Mouse (Mus musculus): Measurements from ENCODE around the gene Kcnk5. TPM values are rescaled to one million over a fixed set of nuclear protein-coding genes. Genes with fewer than 3 reads are reported as not detected.

Gene Kcnk5
- polyA plus RNA-seq, 1 experiment from 2014 or later, result 2.5 TPM

DNA sequence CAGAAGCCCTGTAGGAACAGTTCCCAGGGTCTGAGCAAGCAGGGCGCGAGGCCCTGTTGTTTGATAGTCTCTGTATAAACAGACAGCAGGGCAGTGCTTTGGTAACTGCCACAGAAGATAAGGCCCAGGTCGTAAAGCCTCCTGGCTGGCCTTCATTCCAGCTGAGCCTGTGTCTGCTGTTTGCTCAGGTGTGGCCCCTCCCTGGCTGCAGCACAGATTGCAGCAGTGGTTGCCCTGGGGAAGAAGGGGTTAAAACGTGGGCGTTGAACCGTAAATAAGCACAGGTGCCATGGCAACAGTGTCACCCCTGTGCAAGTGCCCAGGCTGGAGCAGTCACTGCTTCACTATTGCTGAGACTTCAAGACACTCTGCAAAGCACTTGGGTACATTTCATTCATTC, 26.8 kb upstream of the Kcnk5 start:
- Histone ChIP-seq H3K36me3 (ENCODE audit: control insufficient read depth, insufficient read depth) (no peaks in the 10 kb centered on the region), H3K4me2 (ENCODE audit: low read length) (no peak overlapping the region), H3K9ac (replicated peaks; ENCODE audit: low read depth, low read length) (no peak overlapping the region), H3K9me3 (ENCODE audit: control insufficient read depth, low read length) (no peaks in the 10 kb centered on the region), H3K4me3 (replicated peaks; ENCODE audit: low read length) (no peak overlapping the region), H3K27me3 (replicated peaks; ENCODE audit: control insufficient read depth, insufficient read depth, low read length) (no peaks in the 10 kb centered on the region), H3K4me1 (replicated peaks; ENCODE audit: control insufficient read depth, insufficient read depth, low read length) (no peaks in the 10 kb centered on the region; the same call in 1 of the 2 replicates), H3K27ac (ENCODE audit: low read length) (no peak overlapping the region)
- ATAC-seq, result no peak
- WGBS, result 16% methylated on average over 6 of the region's 6 CpGs

DNA sequence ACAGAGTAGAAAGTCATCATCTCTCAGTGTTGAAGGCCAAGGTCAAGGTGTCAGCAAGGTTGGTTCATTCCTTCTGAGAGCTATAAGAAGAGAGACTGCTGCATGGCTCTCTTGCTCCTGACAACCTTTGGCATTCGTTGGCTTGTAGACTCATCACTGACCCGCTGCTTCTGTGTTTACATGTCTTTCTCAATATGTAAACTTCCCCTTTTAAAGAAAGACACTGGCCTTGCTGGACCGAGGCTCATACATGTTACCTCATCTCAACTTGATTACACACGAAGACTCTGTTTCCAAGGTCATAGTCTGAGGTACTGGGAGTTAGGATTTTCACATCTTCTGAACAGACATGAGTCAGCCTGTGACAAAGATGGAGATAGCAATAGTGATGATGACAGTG, 24.1 kb upstream of the Kcnk5 start:
- Histone ChIP-seq H3K9me3 (ENCODE audit: control insufficient read depth, low read length) (no peaks in the 10 kb centered on the region), H3K27me3 (replicated peaks; ENCODE audit: control insufficient read depth, insufficient read depth, low read length) (no peaks in the 10 kb centered on the region), H3K4me1 (replicated peaks; ENCODE audit: control insufficient read depth, insufficient read depth, low read length) (no peaks in the 10 kb centered on the region; the same call in 1 of the 2 replicates), H3K4me2 (ENCODE audit: low read length) (no peak overlapping the region), H3K27ac (ENCODE audit: low read length) (no peak overlapping the region), H3K4me3 (replicated peaks; ENCODE audit: low read length) (no peak overlapping the region), H3K9ac (replicated peaks; ENCODE audit: low read depth, low read length) (no peak overlapping the region), H3K36me3 (ENCODE audit: control insufficient read depth, insufficient read depth) (no peaks in the 10 kb centered on the region)
- no peak for ATAC-seq
- 89% methylated on average over 4 of the region's 4 CpGs for WGBS

DNA sequence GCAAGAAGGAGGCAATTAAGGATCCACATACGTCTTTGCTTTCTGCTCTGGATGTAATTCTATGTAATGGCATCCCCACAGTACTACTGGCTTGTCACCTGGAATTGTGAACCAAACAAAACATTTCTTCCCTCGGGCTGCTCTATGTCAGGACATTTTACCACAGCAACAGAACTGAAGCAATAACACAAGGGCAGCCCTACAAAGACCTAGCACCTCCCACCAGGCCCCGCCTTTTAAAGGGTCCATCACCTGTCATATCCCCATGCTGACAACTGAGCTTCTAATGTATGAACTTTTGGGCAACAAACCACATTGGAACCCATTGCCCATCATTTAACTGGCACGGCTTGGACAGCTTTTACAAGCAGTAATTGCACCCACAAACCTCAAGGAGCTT, 21.7 kb upstream of the Kcnk5 start:
- ATAC-seq, result no peak
- Histone ChIP-seq H3K4me1 (replicated peaks; ENCODE audit: control insufficient read depth, insufficient read depth, low read length) (no peaks in the 10 kb centered on the region), H3K9ac (replicated peaks; ENCODE audit: low read depth, low read length) (no peak overlapping the region)

DNA sequence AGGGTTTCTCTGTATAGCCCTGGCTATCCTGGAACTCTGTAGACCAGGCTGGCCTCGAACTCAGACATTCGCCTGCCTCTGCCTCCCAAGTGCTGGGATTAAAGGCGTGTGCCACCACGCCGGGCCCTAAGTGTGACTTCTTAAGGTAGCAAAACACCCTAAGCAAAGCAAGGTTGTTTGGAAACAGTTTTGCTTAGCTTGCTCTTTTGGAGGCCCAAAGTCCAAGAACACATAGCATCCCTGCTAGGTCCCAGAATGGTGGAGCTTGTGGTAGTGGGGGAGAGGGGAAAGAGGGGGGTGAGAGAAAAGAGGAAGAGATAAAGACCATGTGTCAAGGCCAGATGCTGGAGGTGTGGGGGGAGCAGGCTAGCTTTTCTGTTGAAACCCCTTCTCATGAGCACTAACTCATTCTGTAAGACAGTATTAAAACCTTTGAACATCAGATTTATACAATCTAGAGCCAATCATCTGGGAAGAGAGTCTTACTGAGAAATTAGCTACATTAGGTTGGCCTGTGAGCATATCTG, 21.1 kb upstream of the Kcnk5 start:
- 94% methylated on average over 5 of the region's 5 CpGs for WGBS
- no peak overlapping the region for H3K9ac ChIP-seq (replicated peaks; ENCODE audit: low read depth, low read length)
- H3K36me3 ChIP-seq (ENCODE audit: control insufficient read depth, insufficient read depth), result no peaks in the 10 kb centered on the region
- H3K9me3 ChIP-seq (ENCODE audit: control insufficient read depth, low read length), result no peaks in the 10 kb centered on the region
- H3K27ac ChIP-seq (ENCODE audit: low read length), result no peak overlapping the region
- H3K27me3 ChIP-seq (replicated peaks; ENCODE audit: control insufficient read depth, insufficient read depth, low read length), result no peaks in the 10 kb centered on the region
- no peak overlapping the region for H3K4me2 ChIP-seq (ENCODE audit: low read length)
- ATAC-seq, result no peak
- no peaks in the 10 kb centered on the region for H3K4me1 ChIP-seq (replicated peaks; ENCODE audit: control insufficient read depth, insufficient read depth, low read length)
- H3K4me3 ChIP-seq (replicated peaks; ENCODE audit: low read length), result no peak overlapping the region

More for the DNA sequence above, 21.7 kb upstream of the Kcnk5 start:
- H3K4me3 ChIP-seq (replicated peaks; ENCODE audit: low read length), result no peak overlapping the region
- H3K4me2 ChIP-seq (ENCODE audit: low read length), result no peak overlapping the region
- no peaks in the 10 kb centered on the region for H3K36me3 ChIP-seq (ENCODE audit: control insufficient read depth, insufficient read depth)
- H3K27ac ChIP-seq (ENCODE audit: low read length), result no peak overlapping the region
- H3K9me3 ChIP-seq (ENCODE audit: control insufficient read depth, low read length), result no peaks in the 10 kb centered on the region
- 62% methylated on average over 4 of the region's 4 CpGs for WGBS
- no peaks in the 10 kb centered on the region for H3K27me3 ChIP-seq (replicated peaks; ENCODE audit: control insufficient read depth, insufficient read depth, low read length)

DNA sequence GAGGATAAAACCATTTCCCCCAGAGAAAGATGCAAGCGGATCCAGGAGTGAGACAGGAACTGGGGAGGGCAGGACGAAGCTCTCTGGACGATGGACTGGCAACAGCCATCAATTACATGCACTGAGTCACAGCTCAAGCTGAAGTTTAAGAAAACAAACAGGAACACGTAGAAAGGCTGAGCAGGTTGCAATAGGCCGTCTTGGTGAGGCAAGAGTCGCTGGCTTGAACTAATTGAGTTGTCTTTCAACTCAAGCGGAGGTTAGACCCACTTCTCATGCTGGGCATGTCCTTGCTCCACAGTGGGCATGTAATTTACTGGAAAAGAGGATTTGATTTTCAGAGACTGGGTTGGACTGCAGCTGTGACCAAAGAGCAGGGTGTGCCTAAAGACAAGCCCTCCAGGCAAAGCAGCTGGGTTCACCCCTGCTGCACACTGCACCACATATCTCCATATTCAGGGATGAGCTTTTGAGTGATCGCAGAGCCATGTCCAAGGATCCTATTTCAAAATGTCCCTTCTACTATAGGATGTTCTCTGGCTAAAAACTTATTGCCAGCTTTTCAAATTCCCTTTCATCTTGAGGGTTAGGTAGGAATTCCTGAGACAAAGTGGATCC, 19.6 kb upstream of the Kcnk5 start:
- no peak overlapping the region for H3K4me2 ChIP-seq (ENCODE audit: low read length)
- ATAC-seq, result no peak
- no peaks in the 10 kb centered on the region for H3K36me3 ChIP-seq (ENCODE audit: control insufficient read depth, insufficient read depth)
- no peaks in the 10 kb centered on the region for H3K27me3 ChIP-seq (replicated peaks; ENCODE audit: control insufficient read depth, insufficient read depth, low read length)
- 54% methylated on average over 8 of the region's 8 CpGs for WGBS
- H3K9ac ChIP-seq (replicated peaks; ENCODE audit: low read depth, low read length), result no peak overlapping the region
- H3K4me3 ChIP-seq (replicated peaks; ENCODE audit: low read length), result no peak overlapping the region
- H3K4me1 ChIP-seq (replicated peaks; ENCODE audit: control insufficient read depth, insufficient read depth, low read length), result no peaks in the 10 kb centered on the region
- H3K27ac ChIP-seq (ENCODE audit: low read length), result no peak overlapping the region
- H3K9me3 ChIP-seq (ENCODE audit: control insufficient read depth, low read length), result no peaks in the 10 kb centered on the region

DNA sequence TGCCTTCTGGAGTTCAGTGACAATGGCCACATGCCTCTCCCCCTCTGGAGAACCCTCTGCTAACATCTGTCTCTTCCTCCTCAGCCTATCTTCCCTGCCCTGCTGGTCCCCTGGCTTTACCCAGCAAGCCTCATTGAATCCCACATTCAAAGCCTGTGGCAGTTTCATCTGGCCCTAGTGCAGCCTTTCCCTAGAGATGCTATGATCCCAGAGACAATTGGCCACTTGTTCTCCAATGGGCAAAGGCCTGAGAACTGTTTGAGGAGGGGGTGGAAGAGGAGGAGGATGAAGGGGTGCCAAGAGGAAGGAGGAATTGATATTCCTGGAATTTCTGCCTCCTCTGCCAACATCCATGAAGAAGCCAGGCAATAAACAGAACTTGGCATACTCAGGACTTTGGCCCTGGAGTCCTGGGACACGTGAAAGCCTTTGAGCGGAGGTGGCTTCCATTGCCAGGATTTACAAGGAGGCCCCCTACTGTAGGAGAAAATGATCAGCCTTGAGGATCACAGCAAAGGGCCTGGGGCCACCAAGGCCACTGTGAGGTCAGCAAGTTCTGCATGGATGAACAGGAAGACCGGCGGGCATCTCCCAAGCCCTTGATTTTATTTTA, 11.6 kb upstream of the Kcnk5 start:
- ATAC-seq, result peak; percentile 55
- WGBS, result 67% methylated on average over 4 of the region's 4 CpGs
- Histone ChIP-seq H3K4me2 (ENCODE audit: low read length) (no peak overlapping the region), H3K9me3 (ENCODE audit: control insufficient read depth, low read length) (no peaks in the 10 kb centered on the region), H3K4me1 (replicated peaks; ENCODE audit: control insufficient read depth, insufficient read depth, low read length) (no peaks in the 10 kb centered on the region), H3K27ac (ENCODE audit: low read length) (no peak overlapping the region), H3K36me3 (ENCODE audit: control insufficient read depth, insufficient read depth) (no peaks in the 10 kb centered on the region), H3K4me3 (replicated peaks; ENCODE audit: low read length) (no peak overlapping the region), H3K27me3 (replicated peaks; ENCODE audit: control insufficient read depth, insufficient read depth, low read length) (no peaks in the 10 kb centered on the region), H3K9ac (replicated peaks; ENCODE audit: low read depth, low read length) (no peak overlapping the region)

DNA sequence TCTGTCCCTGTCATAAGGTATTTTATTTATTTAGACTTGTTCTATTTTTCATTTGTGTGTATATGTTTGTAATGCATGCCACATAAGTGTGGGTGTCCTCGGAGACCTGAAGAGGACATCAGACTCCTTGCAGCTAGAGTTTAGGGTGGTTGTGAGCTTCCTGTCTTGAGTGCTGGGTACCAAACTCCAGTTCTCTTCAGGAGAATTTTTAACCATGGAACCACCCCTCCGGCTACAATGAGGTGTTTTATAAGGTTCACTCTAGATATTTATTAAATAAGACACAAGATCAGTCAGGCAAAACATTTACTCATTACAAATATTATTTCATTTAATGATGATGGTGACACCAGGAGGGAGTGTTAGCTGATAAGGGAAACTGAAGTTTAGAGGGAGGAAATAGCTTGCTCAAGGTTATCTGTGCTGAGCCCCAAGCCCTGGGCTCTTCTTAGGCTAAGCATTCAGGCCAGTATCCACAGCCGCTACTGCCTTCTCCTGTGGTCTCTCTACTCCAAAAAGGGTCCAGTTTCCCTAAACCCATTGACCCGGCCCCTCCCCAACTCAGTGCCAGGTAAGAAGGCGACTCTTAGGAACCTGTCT, 9.6 kb upstream of the Kcnk5 start:
- WGBS, result 92% methylated on average over 5 of the region's 5 CpGs
- Histone ChIP-seq H3K36me3 (ENCODE audit: control insufficient read depth, insufficient read depth) (no peaks in the 10 kb centered on the region), H3K9me3 (ENCODE audit: control insufficient read depth, low read length) (no peaks in the 10 kb centered on the region), H3K9ac (replicated peaks; ENCODE audit: low read depth, low read length) (no peak overlapping the region), H3K27me3 (replicated peaks; ENCODE audit: control insufficient read depth, insufficient read depth, low read length) (no peaks in the 10 kb centered on the region), H3K4me1 (replicated peaks; ENCODE audit: control insufficient read depth, insufficient read depth, low read length) (no peaks in the 10 kb centered on the region), H3K27ac (ENCODE audit: low read length) (no peak overlapping the region), H3K4me2 (ENCODE audit: low read length) (no peak overlapping the region), H3K4me3 (replicated peaks; ENCODE audit: low read length) (no peak overlapping the region)
- ATAC-seq, result no peak

DNA sequence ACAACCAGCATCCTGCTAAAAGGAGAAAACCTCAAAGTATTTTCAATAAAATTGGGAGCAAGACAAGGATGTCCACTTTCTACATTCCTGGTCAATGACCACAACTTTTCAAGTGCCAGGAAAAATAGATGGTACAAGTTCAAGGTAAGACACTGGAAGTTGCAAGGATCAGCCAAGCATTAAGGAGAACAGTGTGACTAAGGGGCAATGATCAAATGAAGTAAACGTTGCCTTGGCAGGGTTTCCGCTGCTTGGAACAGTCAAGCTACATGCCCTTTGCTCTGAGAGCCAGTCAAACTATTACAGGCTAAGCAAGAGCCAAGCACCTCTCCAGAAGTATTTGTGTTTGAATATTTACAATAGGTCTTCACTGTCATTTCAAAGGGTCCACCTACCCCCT, 8.1 kb upstream of the Kcnk5 start:
- Histone ChIP-seq H3K4me3 (replicated peaks; ENCODE audit: low read length) (no peak overlapping the region), H3K4me1 (replicated peaks; ENCODE audit: control insufficient read depth, insufficient read depth, low read length) (no peaks in the 10 kb centered on the region), H3K27ac (ENCODE audit: low read length) (no peak overlapping the region), H3K9ac (replicated peaks; ENCODE audit: low read depth, low read length) (no peak overlapping the region), H3K27me3 (replicated peaks; ENCODE audit: control insufficient read depth, insufficient read depth, low read length) (no peaks in the 10 kb centered on the region), H3K9me3 (ENCODE audit: control insufficient read depth, low read length) (no peaks in the 10 kb centered on the region), H3K36me3 (ENCODE audit: control insufficient read depth, insufficient read depth) (no peaks in the 10 kb centered on the region), H3K4me2 (ENCODE audit: low read length) (no peak overlapping the region)
- 72% methylated on average over 2 of the region's 2 CpGs for WGBS
- ATAC-seq, result no peak

DNA sequence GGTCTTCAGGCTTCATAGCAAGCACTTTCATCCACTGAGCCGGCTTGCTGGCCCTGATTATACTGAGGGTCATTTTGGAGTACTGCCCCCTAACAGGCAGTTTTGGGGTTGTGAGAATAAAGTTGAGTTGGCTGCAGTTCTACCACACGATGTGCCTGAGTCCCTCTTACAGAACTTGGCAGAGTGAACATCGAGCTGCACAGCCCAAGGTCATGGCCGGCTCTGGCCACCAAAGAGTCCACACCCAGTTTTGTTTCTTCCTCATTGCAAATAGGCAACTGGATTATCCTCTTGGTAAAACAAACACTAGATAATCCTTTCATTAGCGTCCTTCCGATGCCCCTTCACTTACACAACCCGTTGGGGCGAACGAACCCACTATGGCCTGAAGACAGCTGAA, 3.8 kb upstream of the Kcnk5 start:
- no peaks in the 10 kb centered on the region for H3K9me3 ChIP-seq (ENCODE audit: control insufficient read depth, low read length)
- H3K4me1 ChIP-seq (replicated peaks; ENCODE audit: control insufficient read depth, insufficient read depth, low read length), result peaks cover 14% of the 10 kb centered on the region
- no peaks in the 10 kb centered on the region for H3K36me3 ChIP-seq (ENCODE audit: control insufficient read depth, insufficient read depth)
- no peak overlapping the region for H3K27ac ChIP-seq (ENCODE audit: low read length)
- WGBS, result 76% methylated on average over 9 of the region's 9 CpGs
- no peak overlapping the region for H3K9ac ChIP-seq (replicated peaks; ENCODE audit: low read depth, low read length)
- no peak overlapping the region for H3K4me3 ChIP-seq (replicated peaks; ENCODE audit: low read length)
- no peak overlapping the region for H3K4me2 ChIP-seq (ENCODE audit: low read length)
- H3K27me3 ChIP-seq (replicated peaks; ENCODE audit: control insufficient read depth, insufficient read depth, low read length), result no peaks in the 10 kb centered on the region
- ATAC-seq, result no peak

All from forebrain, embryonic 16.5 days (tissue).